Mouse (Mus musculus): ENCODE data around the gene Rnf166. TPM values are rescaled to one million over a fixed set of nuclear protein-coding genes. Genes with fewer than 3 reads are reported as not detected.

Gene Rnf166
- total and polyA plus RNA-seq, 3 experiments, result 7.7 to 13.0 (median 8.5) TPM

DNA sequence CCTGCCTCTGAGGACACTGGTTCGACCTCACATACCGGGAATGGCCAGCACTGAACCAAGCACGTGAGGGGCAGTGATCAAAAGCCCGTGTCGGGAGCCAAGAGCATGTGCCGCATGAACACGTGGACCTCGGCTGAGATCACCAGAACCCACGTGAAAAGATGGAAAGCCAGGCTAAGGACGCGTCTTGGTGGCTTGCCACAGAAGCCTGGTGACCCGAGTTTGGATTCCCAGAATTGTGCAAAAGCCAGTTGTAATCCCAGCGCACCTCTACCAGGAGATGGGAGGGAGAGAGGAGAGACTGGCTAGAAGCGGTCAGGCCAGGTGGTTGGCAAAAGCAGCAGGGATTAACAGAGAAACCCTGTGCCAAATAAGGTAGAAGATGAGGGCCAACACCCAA is 39.8 kb upstream of the Rnf166 start:
- Histone ChIP-seq H3K4me2 (ENCODE audit: insufficient read depth, low read depth, poor library complexity, severe bottlenecking) (no peak overlapping the region), H3K36me3 (replicated peaks in 1 of 2; ENCODE audit: control insufficient read depth in 1 of 2, insufficient read depth in 1 of 2, low read length in 1 of 2) (peaks cover 19 to 88% of the 10 kb centered on the region in 2 experiments), H3K4me1 (ENCODE audit: control insufficient read depth in 1 of 2, insufficient read depth in 2 of 2) (peaks cover 5 to 21% of the 10 kb centered on the region in 2 experiments), H3K27ac (ENCODE audit: insufficient read depth, low read depth) (no peak overlapping the region), H3K9ac (ENCODE audit: insufficient read depth, low read depth) (no peak overlapping the region), H3K27me3 (replicated peaks) (no peaks in the 10 kb centered on the region), H3K79me2 (replicated peaks; ENCODE audit: control insufficient read depth, extremely low read depth, insufficient read depth, poor library complexity, severe bottlenecking) (no peaks in the 10 kb centered on the region; the same call in 1 of the 2 replicates), H3K4me3 (replicated peaks in 1 of 3; ENCODE audit: low read depth in 2 of 3, low read length in 2 of 3, poor library complexity in 1 of 3) (no peak overlapping the region), H3K9me3 (replicated peaks; ENCODE audit: low read length) (no peaks in the 10 kb centered on the region)
- no peak for DNase-seq (ENCODE audit: extremely low read depth)
- TF ChIP-seq ZKSCAN1 (IDR thresholded peaks at IDR 0.05; ENCODE audit: borderline replicate concordance, low read depth, low read length) (no peak), ELF1 (IDR thresholded peaks at IDR 0.05; ENCODE audit: low read depth, low read length) (no peak), UBTF (IDR thresholded peaks at IDR 0.05; ENCODE audit: low read depth, low read length) (no peak), NELFE (IDR thresholded peaks at IDR 0.05; ENCODE audit: low read depth, low read length) (no peak), PAX5 (IDR thresholded peaks at IDR 0.05; ENCODE audit: low read length) (no peak), MYC (IDR thresholded peaks at IDR 0.05; ENCODE audit: low read depth, low read length) (no peak), MXI1 (IDR thresholded peaks at IDR 0.05; ENCODE audit: low read depth, low read length) (no peak), SMC3 (IDR thresholded peaks at IDR 0.05; ENCODE audit: low read depth, low read length) (no peak), JUN (IDR thresholded peaks at IDR 0.05; ENCODE audit: insufficient read depth, low read depth, low read length) (no peak), USF1 (IDR thresholded peaks at IDR 0.05; ENCODE audit: low read depth, low read length) (no peak), MAX (IDR thresholded peaks at IDR 0.05; ENCODE audit: low read length) (no peak), JUND (conservative IDR thresholded peaks at IDR 0.05; ENCODE audit: low read depth, low read length) (no peak), TBP (conservative IDR thresholded peaks at IDR 0.05; ENCODE audit: low read depth, low read length) (no peak), USF2 (conservative IDR thresholded peaks at IDR 0.05; ENCODE audit: low read depth, low read length) (no peak), ZNF384 (IDR thresholded peaks at IDR 0.05; ENCODE audit: low read depth, low read length) (no peak), CHD2 (IDR thresholded peaks at IDR 0.05; ENCODE audit: low read length) (no peak), HCFC1 (IDR thresholded peaks at IDR 0.05; ENCODE audit: low read depth, low read length) (no peak), ZMIZ1 (IDR thresholded peaks at IDR 0.05; ENCODE audit: low read depth, low read length) (no peak)
- dilution Hi-C loops (cut with MboI; ENCODE audit: extremely low pct_ligation_motif_present, extremely low pct_unique_long_range_greater_than_20kb, low sequenced_read_pairs) (no loop called here), in situ Hi-C loops (cut with MboI; ENCODE audit: low pct_ligation_motif_present, low pct_unique_long_range_greater_than_20kb, low sequenced_read_pairs) (no loop called here)

DNA sequence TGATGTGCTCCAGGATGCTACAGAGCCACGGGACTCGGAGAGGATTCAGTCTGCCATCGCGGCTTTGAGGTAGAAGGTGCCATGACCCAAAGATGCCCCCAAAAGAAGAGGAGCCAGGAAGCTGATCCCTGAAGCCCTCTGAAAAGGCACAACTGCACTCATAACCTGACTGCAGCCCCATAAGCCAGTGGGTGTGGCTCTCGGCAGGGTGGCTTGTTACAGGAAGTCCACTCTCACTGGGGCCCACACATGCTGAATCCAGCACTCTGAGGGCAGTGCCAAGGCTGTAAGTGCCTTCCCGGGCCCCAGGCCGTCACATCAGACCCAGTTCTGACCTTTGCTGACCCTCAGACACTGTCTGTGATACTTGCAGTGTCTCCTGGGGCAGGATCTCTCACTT is 36.5 kb upstream of the Rnf166 start:
- Histone ChIP-seq H3K36me3 (replicated peaks in 1 of 2; ENCODE audit: control insufficient read depth in 1 of 2, insufficient read depth in 1 of 2, low read length in 1 of 2) (peaks cover 22 to 92% of the 10 kb centered on the region in 2 experiments), H3K9me3 (replicated peaks; ENCODE audit: low read length) (no peaks in the 10 kb centered on the region), H3K27ac (ENCODE audit: insufficient read depth, low read depth) (no peak overlapping the region), H3K4me1 (ENCODE audit: control insufficient read depth in 1 of 2, insufficient read depth in 2 of 2) (peaks cover 5 to 20% of the 10 kb centered on the region in 2 experiments), H3K27me3 (replicated peaks) (no peaks in the 10 kb centered on the region), H3K4me3 (replicated peaks in 1 of 3; ENCODE audit: low read depth in 2 of 3, low read length in 2 of 3, poor library complexity in 1 of 3) (no peak overlapping the region), H3K4me2 (ENCODE audit: insufficient read depth, low read depth, poor library complexity, severe bottlenecking) (no peak overlapping the region), H3K9ac (ENCODE audit: insufficient read depth, low read depth) (no peak overlapping the region), H3K79me2 (replicated peaks; ENCODE audit: control insufficient read depth, extremely low read depth, insufficient read depth, poor library complexity, severe bottlenecking) (no peaks in the 10 kb centered on the region; the same call in 1 of the 2 replicates)
- dilution Hi-C loops (cut with MboI; ENCODE audit: extremely low pct_ligation_motif_present, extremely low pct_unique_long_range_greater_than_20kb, low sequenced_read_pairs) (no loop called here), in situ Hi-C loops (cut with MboI; ENCODE audit: low pct_ligation_motif_present, low pct_unique_long_range_greater_than_20kb, low sequenced_read_pairs) (no loop called here)
- DNase-seq (ENCODE audit: extremely low read depth), result no peak
- TF ChIP-seq ELF1 (IDR thresholded peaks at IDR 0.05; ENCODE audit: low read depth, low read length) (no peak), ETS1 (conservative IDR thresholded peaks at IDR 0.05; ENCODE audit: low read depth, low read length) (no peak), USF2 (conservative IDR thresholded peaks at IDR 0.05; ENCODE audit: low read depth, low read length) (no peak), CTCF (conservative IDR thresholded peaks at IDR 0.05 in 1 of 2, IDR thresholded peaks at IDR 0.05 in 1 of 2; ENCODE audit: low read depth in 2 of 2, low read length in 2 of 2) (no peak), E2F4 (IDR thresholded peaks at IDR 0.05; ENCODE audit: insufficient replicate concordance, low read depth, low read length) (no peak), TBP (conservative IDR thresholded peaks at IDR 0.05; ENCODE audit: low read depth, low read length) (no peak), KAT2A (IDR thresholded peaks at IDR 0.05; ENCODE audit: insufficient replicate concordance, low read length) (no peak), RCOR1 (conservative IDR thresholded peaks at IDR 0.05; ENCODE audit: low read depth, low read length) (no peak), SIN3A (IDR thresholded peaks at IDR 0.05; ENCODE audit: low read length) (no peak), PAX5 (IDR thresholded peaks at IDR 0.05; ENCODE audit: low read length) (no peak), JUND (conservative IDR thresholded peaks at IDR 0.05; ENCODE audit: low read depth, low read length) (no peak), RAD21 (IDR thresholded peaks at IDR 0.05; ENCODE audit: low read depth, low read length) (no peak), EP300 (IDR thresholded peaks at IDR 0.05; ENCODE audit: low read length) (no peak), POLR2AphosphoS2 (IDR thresholded peaks at IDR 0.05; ENCODE audit: low read depth, low read length) (no peak), MAX (IDR thresholded peaks at IDR 0.05; ENCODE audit: low read length) (no peak), POLR2A (IDR thresholded peaks at IDR 0.05; ENCODE audit: low read depth, low read length) (no peak), MAFK (IDR thresholded peaks at IDR 0.05; ENCODE audit: insufficient replicate concordance, low read length) (no peak), USF1 (IDR thresholded peaks at IDR 0.05; ENCODE audit: low read depth, low read length) (no peak)

Measured in CH12.LX (cell line).